Mouse (Mus musculus): ENCODE data around the gene Itpr1.

Gene Itpr1

DNA sequence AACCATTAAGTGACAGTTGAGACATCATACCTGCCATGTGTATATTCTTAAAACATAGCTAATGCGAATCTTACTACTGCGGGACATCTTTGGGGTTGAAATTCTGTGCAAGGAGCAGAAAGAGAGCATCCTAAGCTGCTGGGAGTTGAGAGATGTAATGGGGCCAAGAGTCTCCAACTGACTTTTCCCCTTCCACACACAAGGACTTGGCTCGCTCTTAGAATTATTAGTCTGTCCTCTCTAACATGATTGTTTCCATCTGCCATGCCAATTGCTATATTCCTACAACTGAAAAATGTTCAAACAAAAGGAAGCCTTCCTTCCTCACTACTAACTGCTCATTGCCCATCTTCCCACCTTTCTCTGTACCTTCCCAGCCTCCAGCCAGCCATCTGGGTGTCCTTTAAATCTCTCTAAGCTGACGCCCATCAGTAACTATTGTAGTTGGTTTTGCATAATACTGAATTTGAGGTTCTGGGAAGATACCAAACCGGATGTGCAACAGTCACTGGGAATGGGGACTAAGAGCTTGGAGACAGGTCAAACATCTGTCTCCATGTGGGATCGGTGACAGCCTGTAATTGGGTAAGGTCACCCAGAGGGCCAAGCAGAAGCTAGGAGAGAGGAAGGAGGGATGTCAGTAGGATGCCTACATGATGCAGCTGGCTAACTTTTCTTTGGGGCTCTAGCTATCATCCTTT, 177.9 kb downstream of the Itpr1 start:
- no peak for DNase-seq (ENCODE audit: low spot score in 2 of 2)

DNA sequence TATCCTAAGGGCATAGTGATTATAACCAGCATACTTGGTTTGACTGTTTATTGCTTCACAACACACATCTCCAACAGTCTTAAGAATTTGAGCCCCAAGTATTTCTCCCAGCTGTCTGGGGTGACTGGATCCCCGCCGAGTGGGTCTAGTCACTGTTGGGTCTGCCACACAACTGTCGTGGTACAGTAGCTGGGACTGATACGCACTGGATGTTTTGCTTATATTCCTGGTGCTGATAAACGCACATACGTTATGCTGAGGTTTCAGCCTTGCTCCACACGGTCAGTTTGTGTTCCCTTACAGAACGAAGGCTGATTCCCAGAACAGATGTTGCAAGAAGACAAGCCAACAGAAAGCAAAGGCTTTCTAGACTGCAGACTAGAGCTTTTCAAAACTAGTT, 180.2 kb downstream of the Itpr1 start:
- no peak for DNase-seq (ENCODE audit: low spot score in 2 of 2)

GRCm38 (mm10) chr6:108397956-108398355, 185.1 kb downstream of the Itpr1 start:
- DNase-seq (ENCODE audit: low spot score in 2 of 2): no peak

GRCm38 (mm10) chr6:108401412-108401955, 188.6 kb downstream of the Itpr1 start:
- DNase-seq (ENCODE audit: low spot score in 2 of 2): no peak

DNA sequence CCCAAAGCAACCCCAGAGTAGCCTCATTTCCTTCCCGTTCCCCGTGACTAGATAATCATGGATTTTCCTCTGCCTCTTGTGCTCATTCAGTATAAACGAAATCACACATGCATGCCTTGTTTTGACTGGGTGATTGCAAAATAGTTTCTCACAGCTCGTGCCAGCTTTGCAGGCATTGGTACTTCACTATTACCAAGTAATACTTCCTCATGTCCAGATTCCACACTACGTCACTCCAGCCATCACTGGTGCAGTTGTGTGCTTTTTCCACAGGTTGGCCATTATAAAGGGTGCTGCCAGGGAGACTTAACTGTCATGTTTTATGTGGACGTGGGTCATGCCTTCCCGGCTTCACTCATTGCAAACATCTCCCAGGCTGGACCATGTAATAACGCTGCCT, 191.8 kb downstream of the Itpr1 start:
- no peak for DNase-seq (ENCODE audit: low spot score in 2 of 2)

- DNase-seq (ENCODE audit: low spot score in 2 of 2): peak in 1 of 2 experiments; percentile 40
These were observed 195.2 kb downstream of the Itpr1 start for GRCm38 (mm10) chr6:108408053-108408452.

DNA sequence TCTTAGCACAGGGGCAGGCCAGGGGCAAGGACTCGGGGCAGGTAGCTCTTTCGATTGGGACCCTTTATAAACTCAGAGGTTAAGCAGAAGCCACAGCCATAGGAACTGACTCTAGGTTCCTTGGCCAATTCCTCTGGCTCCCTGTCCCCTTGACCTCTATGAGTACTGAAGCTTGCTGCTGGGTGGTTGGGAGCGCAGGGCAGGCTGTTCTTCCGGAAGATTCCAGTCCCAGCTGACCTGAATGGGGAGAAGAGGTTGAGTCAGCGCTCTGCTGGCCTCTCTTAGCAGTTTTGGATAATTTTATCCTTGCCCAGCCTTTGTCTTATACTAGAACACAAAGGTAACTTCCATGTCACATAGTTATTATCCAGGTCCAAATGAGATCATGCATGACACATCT, 195.8 kb downstream of the Itpr1 start:
- DNase-seq (ENCODE audit: low spot score in 2 of 2): no peak

DNA sequence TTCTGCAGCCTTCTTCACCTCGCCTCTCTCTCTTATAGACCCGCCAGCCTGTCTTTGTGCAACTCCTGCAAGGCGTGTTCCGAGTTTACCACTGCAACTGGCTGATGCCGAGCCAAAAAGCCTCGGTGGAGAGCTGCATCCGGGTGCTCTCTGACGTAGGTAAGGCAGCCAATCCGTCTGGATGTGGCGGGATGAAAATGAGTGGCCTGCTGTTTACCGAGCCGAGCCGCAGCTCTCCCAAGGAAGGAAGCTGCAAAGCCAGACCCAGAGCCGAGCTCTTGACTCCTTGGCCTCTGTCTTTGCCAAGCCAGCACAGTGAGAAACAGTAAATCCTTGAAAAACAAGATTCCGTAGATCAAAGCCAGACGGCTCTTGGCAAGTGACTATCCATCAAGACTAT, 197.9 kb downstream of the Itpr1 start:
- DNase-seq (ENCODE audit: low spot score in 2 of 2): no peak

GRCm38 (mm10) chr6:108411201-108411600, 198.3 kb downstream of the Itpr1 start:
- no peak for DNase-seq (ENCODE audit: low spot score in 2 of 2)

DNA sequence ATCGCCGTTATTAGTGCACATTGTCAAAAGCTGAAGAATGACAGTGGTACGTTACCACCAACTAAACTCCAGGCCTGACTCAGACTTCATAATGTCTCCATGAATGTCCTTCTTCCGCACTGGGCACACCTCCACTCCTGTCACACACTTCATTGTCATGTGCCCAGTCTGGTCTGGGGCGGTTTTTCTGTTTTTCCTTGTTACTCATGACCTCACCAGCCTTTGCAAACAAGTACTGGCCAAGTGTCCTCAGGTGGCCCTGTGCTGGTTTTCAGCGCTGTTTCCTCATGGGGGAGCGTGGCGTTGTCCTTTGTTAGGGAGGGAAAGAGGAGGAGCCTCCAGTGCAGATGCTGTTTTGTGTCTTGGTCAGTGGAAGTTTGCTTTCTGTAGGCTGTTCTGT, 200.1 kb downstream of the Itpr1 start:
- DNase-seq (ENCODE audit: low spot score in 2 of 2): no peak

DNA sequence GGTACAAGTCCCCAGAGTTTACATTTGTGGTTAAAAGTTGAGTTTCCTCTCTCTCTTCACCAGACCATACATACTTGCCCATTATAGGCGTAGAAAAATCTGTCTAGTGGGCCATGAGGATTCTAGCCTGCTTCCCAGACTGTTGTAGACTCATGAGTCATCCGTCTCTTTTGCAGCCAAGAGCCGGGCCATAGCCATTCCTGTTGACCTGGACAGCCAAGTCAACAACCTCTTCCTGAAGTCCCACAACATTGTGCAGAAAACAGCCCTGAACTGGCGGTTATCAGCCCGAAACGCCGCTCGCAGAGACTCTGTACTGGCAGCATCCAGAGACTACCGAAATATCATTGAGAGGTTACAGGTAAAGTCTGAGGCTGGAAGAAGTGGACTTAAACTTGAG, 200.7 kb downstream of the Itpr1 start:
- no peak for DNase-seq (ENCODE audit: low spot score in 2 of 2)

DNA sequence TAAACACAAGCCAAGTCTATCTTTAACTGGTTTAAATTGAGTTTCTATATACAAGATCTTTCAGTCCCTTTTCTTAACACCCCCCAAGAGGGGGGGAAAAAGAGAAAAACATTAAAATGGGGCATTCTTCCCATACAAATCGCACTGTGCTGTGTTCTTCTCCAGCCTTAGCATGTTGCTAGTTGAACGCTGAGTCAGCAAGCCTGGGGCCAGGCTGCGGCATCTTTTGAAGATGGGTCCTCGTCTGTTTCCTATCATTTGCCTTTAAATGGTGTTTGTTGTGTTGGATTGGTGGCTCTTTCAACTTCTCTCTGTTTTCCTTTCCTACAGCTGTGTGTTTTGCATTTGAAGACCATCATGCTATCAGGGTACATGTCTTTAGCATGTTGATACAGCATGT, 203.0 kb downstream of the Itpr1 start:
- DNase-seq (ENCODE audit: low spot score in 2 of 2): no peak

- peak in 1 of 2 experiments; percentile 68 for DNase-seq (ENCODE audit: low spot score in 2 of 2)
These were observed 204.6 kb downstream of the Itpr1 start for GRCm38 (mm10) chr6:108417508-108417907.

GRCm38 (mm10) chr6:108418218-108418617, 205.3 kb downstream of the Itpr1 start:
- no peak for DNase-seq (ENCODE audit: low spot score in 2 of 2)

- DNase-seq (ENCODE audit: low spot score in 2 of 2): no peak
These were observed 212.1 kb downstream of the Itpr1 start for GRCm38 (mm10) chr6:108424749-108425584.

DNA sequence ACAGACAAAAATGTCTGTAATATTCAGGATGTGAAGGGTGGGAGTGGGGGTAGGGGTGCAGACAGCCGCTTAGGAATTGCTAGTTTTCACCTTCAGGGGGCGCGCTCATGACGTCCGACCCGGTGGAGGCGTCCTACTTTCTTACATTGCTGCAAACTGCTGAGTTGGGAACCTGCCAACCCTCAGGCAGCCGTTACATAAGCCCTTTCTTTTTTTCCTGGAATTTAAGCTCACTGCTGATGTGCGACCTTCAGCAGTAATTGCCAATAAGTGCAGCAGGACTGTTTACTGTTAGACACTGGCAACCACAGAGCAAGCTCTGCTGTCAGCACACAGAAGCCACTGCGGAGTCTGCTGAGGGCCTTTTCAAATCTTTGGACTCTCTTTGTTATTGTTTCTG, 213.9 kb downstream of the Itpr1 start:
- peak; percentile 82 to 83 for DNase-seq (ENCODE audit: low spot score in 2 of 2)

GRCm38 (mm10) chr6:108428383-108428782, 215.5 kb downstream of the Itpr1 start:
- DNase-seq (ENCODE audit: low spot score in 2 of 2): no peak

DNA sequence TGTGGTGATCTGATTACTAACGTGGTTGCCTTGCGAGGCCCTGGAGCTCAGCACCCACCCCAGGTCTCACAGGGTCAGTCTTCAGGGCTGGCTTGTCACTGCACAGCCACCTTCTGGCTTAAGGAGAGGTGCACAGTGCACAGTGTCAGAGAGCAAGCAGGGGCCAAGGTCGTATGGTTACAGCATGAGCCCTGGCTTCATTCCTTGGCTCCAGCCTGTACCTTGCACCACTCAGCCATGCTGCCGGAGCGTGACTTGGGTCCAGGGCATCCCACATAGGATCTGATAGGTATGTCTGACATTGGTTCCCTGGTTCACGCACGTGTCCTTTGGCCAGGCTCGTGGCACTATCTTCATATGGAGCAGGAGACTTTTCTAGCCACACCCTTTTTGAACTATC, 217.1 kb downstream of the Itpr1 start:
- DNase-seq (ENCODE audit: low spot score in 2 of 2): no peak

DNA sequence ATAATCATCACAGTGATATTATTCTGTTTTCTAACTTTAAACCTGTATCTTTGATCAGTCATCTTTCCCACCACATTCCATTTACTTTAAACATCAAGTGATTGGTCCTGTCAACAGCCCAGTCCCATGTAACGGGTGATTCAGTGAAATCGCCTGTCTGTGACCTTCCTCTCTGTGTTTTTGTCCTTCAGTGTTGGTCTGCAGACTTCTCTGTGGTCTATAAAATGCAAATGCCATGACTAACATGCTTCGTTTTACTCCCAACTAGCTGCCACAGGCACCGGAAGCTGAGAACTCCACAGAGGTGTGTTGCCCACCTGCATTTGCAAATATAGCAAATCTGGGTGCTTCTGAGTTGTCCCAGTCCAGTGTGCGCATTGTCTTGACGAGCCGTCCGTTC, 218.3 kb downstream of the Itpr1 start:
- no peak for DNase-seq (ENCODE audit: low spot score in 2 of 2)

DNA sequence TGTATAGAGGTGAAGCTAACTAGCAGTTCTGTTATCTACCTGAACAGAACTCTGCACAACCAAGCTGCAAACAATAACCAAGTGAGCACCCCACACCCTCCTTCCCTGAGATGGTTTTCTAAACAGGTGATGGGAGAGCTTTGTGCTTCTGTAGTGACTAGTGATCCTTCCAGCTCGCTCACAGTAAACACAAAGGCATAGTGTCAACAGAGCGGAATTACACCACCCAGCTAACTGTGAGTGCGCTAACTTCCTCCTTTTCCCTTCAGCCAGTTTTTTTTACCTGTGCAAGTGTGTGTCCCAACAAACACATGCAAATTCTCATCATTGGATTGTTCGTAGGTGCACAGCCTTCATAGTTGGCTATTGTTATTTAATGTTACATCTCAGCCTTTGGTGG, 219.9 kb downstream of the Itpr1 start:
- DNase-seq (ENCODE audit: low spot score in 2 of 2): no peak

- no peak for DNase-seq (ENCODE audit: low spot score in 2 of 2)
These were observed 221.9 kb downstream of the Itpr1 start for GRCm38 (mm10) chr6:108434816-108435215.

- DNase-seq (ENCODE audit: low spot score in 2 of 2): no peak
These were observed 222.6 kb downstream of the Itpr1 start for GRCm38 (mm10) chr6:108435467-108435866.

DNA sequence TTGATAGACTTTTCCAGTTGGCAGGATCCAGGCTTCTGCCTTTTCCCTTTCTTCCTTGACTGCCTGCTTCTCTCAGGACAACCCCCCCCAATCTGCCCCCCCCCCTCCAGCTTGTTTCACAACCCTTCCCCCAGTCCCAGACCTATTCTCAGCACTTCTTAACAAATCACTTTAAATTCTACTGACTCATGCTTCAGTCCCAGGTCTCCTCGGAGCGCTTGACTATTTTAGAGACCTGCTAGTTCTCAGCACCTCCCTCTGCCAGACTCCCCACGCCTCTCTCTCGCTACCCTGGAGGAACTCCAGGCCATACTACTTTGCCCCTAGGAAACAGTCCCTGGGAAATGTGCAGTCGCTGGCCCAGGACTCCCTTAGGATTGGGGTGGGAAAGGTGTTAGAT, 223.7 kb downstream of the Itpr1 start:
- DNase-seq (ENCODE audit: low spot score in 2 of 2): no peak
